Mouse (Mus musculus) hematopoietic multipotent progenitor cell, adult 10-12 weeks (in vitro differentiated cells): ENCODE measurements around the gene Necab3. TPM values are rescaled to one million over a fixed set of nuclear protein-coding genes. Genes with fewer than 3 reads are reported as not detected.

Source experiments
- polyA plus RNA-seq: library from polyadenylated mRNA; stranded (reverse); fragments of >175 nt; gene quantifications from 2 replicates; pipeline ENCODE4 v1.2.3, GENCODE M21; 2012; ENCODE audit warnings: low replicate concordance

The Necab3 gene
- polyA plus RNA-seq: 0.57 and 0.90 TPM in 2 replicates

DNA sequence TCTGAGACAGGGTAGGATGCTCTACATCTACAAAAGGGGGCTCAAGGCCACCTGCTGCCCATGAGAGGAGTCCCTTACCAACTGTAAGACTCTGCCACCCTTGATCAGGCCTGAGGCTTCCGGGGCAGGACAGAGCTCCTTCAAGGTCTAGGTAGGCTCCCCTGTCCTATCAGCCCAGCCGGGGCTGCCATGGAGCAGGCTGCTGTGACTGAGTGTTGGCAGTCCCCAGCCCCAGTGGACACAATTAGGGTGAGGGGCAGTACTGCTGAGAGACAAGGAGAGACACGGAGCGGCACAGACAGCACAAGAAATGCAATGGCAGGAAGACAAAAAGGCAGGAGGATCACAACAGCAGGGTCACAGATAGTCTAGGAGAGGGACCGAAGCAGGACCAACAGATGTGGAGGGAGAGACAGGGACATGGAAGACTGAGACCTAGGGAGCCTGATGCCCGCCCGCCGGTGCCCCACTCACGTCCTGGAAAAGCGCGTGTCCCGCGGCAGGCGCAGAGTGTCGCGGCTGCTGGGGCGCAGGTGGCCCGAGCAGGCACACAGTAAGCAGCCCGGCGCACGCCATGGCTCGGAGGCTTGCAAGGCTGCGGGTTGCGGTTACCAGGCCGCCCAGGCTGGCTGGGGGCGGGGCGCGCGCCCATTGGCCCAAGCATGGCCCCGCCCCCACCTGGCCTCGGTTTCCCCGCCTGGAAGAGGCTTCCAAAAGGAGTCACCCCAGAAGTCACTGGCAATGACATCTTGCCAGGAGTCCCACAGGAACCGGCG lies at the start of gene Necab3:
Gene Necab3, minus strand, starts transcription at position 627 of the 776 bp plus-strand sequence.

DNA sequence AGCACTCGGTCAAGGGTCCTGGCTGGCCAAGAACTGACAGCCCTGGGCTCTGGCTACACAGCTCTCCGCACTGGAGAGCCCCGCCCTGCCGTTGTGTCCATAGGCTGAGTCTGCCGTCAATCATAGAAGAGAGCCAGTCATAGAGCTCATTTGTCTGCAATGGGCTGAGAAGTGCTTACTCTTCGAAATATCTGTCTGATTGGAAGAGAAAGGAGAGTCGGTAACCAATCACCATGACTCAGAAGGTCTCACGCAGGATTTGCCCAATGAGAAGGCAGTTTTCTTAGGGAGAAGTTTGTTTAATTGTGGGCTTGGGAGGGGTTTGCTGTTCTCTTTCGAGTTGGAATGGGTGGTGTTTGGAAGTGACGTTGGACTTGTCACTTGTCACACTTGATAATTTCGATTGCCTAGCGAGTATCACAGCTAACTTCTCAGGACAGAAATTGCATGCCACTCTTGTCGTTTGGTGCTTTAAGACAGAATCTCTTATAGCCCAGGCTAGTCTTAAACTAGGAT lies 45.0 kb upstream of the Necab3 start, which contains the start of gene Pxmp4:
Gene Pxmp4, minus strand, starts transcription at position 71 of the 516 bp plus-strand sequence.

DNA sequence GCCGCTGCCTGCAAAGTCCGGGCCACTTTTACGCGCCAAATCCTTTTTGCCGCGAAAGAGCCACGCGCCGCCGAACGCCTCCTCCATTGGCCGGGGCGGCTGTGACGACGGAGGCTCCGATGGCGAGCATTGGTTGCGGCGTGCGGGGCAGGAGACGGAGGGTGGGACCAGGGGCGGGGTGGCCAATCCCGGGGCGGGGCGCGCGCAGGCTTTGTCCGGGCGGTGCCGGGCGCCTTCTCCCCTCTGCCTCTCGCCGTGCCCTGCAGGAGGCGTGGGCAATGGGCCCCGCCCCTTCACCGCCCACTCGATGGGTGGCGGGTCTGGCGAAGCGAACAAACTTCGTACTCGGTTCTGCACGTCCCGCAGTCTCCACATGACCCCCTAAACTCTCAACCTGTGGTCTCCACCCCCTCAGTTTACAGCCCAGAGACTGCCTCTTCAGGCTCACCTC lies 11.2 kb upstream of the Necab3 start, which contains the start of gene E2f1:
Gene E2f1, minus strand, starts transcription at position 57 of the 451 bp plus-strand sequence.

DNA sequence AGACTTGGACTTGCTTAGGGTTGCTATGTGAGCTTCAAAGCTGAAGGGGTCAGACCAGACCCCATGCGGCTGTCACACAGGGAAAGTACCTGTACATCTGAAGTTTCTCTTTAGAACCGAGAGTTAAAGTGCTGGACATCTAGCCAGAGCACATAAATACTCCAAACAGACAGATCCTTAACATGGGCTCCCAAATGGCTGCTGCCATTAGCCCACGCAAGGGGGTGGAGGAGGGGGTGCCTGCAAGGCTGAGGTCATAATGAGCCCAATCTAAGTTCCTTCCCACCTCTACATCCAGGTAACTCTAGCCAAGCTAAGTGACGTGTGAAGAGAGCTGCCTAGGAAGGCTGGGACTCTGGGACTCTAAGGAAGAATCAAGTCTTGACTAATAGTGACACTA lies 7.2 kb downstream of the Necab3 start, which contains the start of gene Actl10:
Gene Actl10, plus strand, starts transcription at position 301 of the 400 bp plus-strand sequence.

DNA sequence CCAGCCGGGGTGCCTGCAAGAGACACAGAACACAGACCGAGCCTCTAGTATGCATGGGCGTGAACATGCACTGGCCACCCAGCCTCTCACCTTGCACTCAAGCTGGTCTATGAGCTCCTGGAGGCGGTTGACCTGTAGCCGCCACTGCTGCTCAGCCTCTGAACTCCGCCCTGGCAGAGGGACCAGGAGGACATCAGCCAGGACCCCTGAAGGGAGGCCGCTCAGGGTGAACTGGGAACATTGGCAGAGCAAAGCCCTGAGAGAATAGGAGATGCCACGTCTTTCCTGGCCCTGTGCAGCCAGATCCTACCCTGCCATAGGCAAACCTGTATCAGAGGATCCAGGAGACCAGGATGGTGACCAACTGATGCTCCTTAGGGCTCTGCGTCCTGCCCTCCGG lies 12.0 kb downstream of the Necab3 start, which contains the start of gene 1700003F12Rik:
Gene 1700003F12Rik, plus strand, starts transcription at position 375 of the 400 bp plus-strand sequence.

Other genes starting within 250 kb of the Necab3 start
- 0.52 and 1.1 TPM in 2 replicates for gene Cdk5rap1, start 185.9 kb downstream of the Necab3 start, polyA plus RNA-seq
- gene Snta1, start 150.8 kb downstream of the Necab3 start, polyA plus RNA-seq: 7.3 and 8.9 TPM in 2 replicates
- 7.4 and 9.6 TPM in 2 replicates for gene Cbfa2t2, start 122.4 kb downstream of the Necab3 start, polyA plus RNA-seq
- 0.98 and 1.8 TPM in 2 replicates for gene 1700003F12Rik, start 11.8 kb downstream of the Necab3 start, polyA plus RNA-seq
- 0.09 TPM in 1 of 2 replicates, not detected in the other for gene Actl10, start 7.1 kb downstream of the Necab3 start, polyA plus RNA-seq
- 16.4 and 16.7 TPM in 2 replicates for gene E2f1, start 11.0 kb upstream of the Necab3 start, polyA plus RNA-seq
- 4.0 and 9.0 TPM in 2 replicates for gene Pxmp4, start 44.8 kb upstream of the Necab3 start, polyA plus RNA-seq
- 6.6 and 8.0 TPM in 2 replicates for gene Zfp341, start 54.4 kb upstream of the Necab3 start, polyA plus RNA-seq
- 1.8 and 6.2 TPM in 2 replicates for gene 4930519P11Rik, start 54.5 kb upstream of the Necab3 start, polyA plus RNA-seq
- gene Chmp4b, start 92.8 kb upstream of the Necab3 start, polyA plus RNA-seq: 58.8 and 130 TPM in 2 replicates
- gene Gm14214, start 211.1 kb upstream of the Necab3 start, polyA plus RNA-seq: not detected in 2 replicates
- 296 and 582 TPM in 2 replicates for gene Raly, start 232.2 kb upstream of the Necab3 start, polyA plus RNA-seq
- 1.8 and 1.9 TPM in 2 replicates for gene a, start 232.5 kb upstream of the Necab3 start, polyA plus RNA-seq